Mouse (Mus musculus) CH12.LX (cell line): ENCODE measurements around the gene Macrod2. TPM values are rescaled to one million over a fixed set of nuclear protein-coding genes. Genes with fewer than 3 reads are reported as not detected.

ENCODE experiments used
- DNase-seq: peaks from one replicate; pipeline ENCODE4 v3.0.0-alpha.2; 2013; ENCODE audit errors: extremely low read depth
- H3K27ac ChIP-seq: 2 replicates; pipeline ENCODE4 v1.5.1; 2012; ENCODE audit warnings: low read depth, mild to moderate bottlenecking, control low read depth, moderate library complexity; ENCODE audit not compliant: insufficient read depth
- H3K27me3 ChIP-seq: replicated peaks from 2 replicates; pipeline ENCODE3; 2012; ENCODE audit warnings: inconsistent platforms
- H3K36me3 ChIP-seq, 2 experiments: replicated peaks in 1 of 2; 2 replicates each; pipeline versions ENCODE3 to v1.6.1; 2012; ENCODE audit warnings: inconsistent platforms in 1 of 2, low read length in 1 of 2, mild to moderate bottlenecking in 1 of 2, mixed read lengths in 1 of 2, moderate library complexity in 1 of 2; ENCODE audit not compliant: control insufficient read depth in 1 of 2, insufficient read depth in 1 of 2
- H3K4me1 ChIP-seq, 2 experiments: 2 replicates each; pipeline ENCODE4 v1.6.1; 2012; ENCODE audit warnings: inconsistent platforms in 1 of 2, moderate library complexity in 1 of 2; ENCODE audit not compliant: insufficient read depth in 2 of 2, control insufficient read depth in 1 of 2
- H3K4me2 ChIP-seq: 2 replicates; pipeline ENCODE4 v1.6.1; 2012; ENCODE audit warnings: low read depth, mild to moderate bottlenecking, control low read depth; ENCODE audit not compliant: poor library complexity, insufficient read depth, severe bottlenecking
- H3K4me3 ChIP-seq, 3 experiments: fragments of 150-350 bp in 1 of 3; sonication (generic) in 1 of 3; replicated peaks in 1 of 3; 2 replicates each; pipeline versions ENCODE3 to v1.5.1; 2011 to 2012; ENCODE audit warnings: low read depth in 2 of 3, low read length in 2 of 3, mild to moderate bottlenecking in 2 of 3, moderate library complexity in 2 of 3, control low read depth in 1 of 3, improper control_type of control experiment in 1 of 3, inconsistent platforms in 1 of 3, mixed read lengths in 1 of 3; ENCODE audit not compliant: poor library complexity in 1 of 3
- H3K79me2 ChIP-seq: replicated peaks from 2 replicates; pipeline ENCODE4 v1.6.1; 2012; ENCODE audit warnings: mild to moderate bottlenecking, moderate library complexity; ENCODE audit not compliant: control insufficient read depth, poor library complexity, insufficient read depth, severe bottlenecking; ENCODE audit errors: extremely low read depth
- H3K9ac ChIP-seq: 2 replicates; pipeline ENCODE4 v1.6.1; 2012; ENCODE audit warnings: low read depth, mild to moderate bottlenecking, control low read depth, moderate library complexity; ENCODE audit not compliant: insufficient read depth
- H3K9me3 ChIP-seq: replicated peaks from 2 replicates; pipeline ENCODE3; 2012; ENCODE audit warnings: low read length, inconsistent platforms, mixed read lengths
- CHD2 ChIP-seq: IDR thresholded peaks from 2 replicates; pipeline ENCODE4 v1.6.1; 2011; ENCODE audit warnings: low read length, improper control_type of control experiment
- CTCF ChIP-seq, 2 experiments: IDR thresholded peaks in 1 of 2; conservative IDR thresholded peaks in 1 of 2; 2 replicates each; pipeline ENCODE4 v1.5.1; 2011 to 2012; ENCODE audit warnings: low read depth in 2 of 2, low read length in 2 of 2, improper control_type of control experiment in 1 of 2, inconsistent platforms in 1 of 2, mild to moderate bottlenecking in 1 of 2, moderate library complexity in 1 of 2
- E2F4 ChIP-seq: IDR thresholded peaks from 2 replicates; pipeline ENCODE4 v1.6.1; 2011; ENCODE audit warnings: low read depth, low read length, improper control_type of control experiment; ENCODE audit not compliant: insufficient replicate concordance
- ELF1 ChIP-seq: IDR thresholded peaks from 2 replicates; pipeline ENCODE4 v1.6.1; 2014; ENCODE audit warnings: low read depth, mild to moderate bottlenecking, inconsistent platforms, low read length, improper control_type of control experiment
- GABPA ChIP-seq: IDR thresholded peaks from 2 replicates; pipeline ENCODE4 v1.6.1; 2012; ENCODE audit warnings: low read depth, low read length, improper control_type of control experiment, inconsistent platforms; ENCODE audit not compliant: insufficient replicate concordance
- IRF4 ChIP-seq: IDR thresholded peaks from 2 replicates; pipeline ENCODE4 v1.6.1; 2014; ENCODE audit warnings: low read depth, mild to moderate bottlenecking, inconsistent platforms, low read length, improper control_type of control experiment
- JUN ChIP-seq: IDR thresholded peaks from 2 replicates; pipeline ENCODE4 v1.6.1; 2011; ENCODE audit warnings: low read depth, mild to moderate bottlenecking, low read length, improper control_type of control experiment, moderate library complexity; ENCODE audit not compliant: insufficient read depth
- JUND ChIP-seq: conservative IDR thresholded peaks from 2 replicates; pipeline ENCODE4 v1.6.1; 2011; ENCODE audit warnings: low read depth, low read length, improper control_type of control experiment
- KAT2A ChIP-seq: IDR thresholded peaks from 2 replicates; pipeline ENCODE4 v1.6.1; 2012; ENCODE audit warnings: low read length, improper control_type of control experiment, inconsistent platforms; ENCODE audit not compliant: insufficient replicate concordance
- MAFK ChIP-seq: IDR thresholded peaks from 2 replicates; pipeline ENCODE4 v1.6.1; 2011; ENCODE audit warnings: low read length, improper control_type of control experiment; ENCODE audit not compliant: insufficient replicate concordance
- MAZ ChIP-seq: IDR thresholded peaks from 2 replicates; pipeline ENCODE4 v1.6.1; 2012; ENCODE audit warnings: low read depth, mild to moderate bottlenecking, inconsistent platforms, low read length, improper control_type of control experiment, moderate library complexity
- MXI1 ChIP-seq: IDR thresholded peaks from 2 replicates; pipeline ENCODE4 v1.6.1; 2011; ENCODE audit warnings: mild to moderate bottlenecking, low read depth, low read length, improper control_type of control experiment
- NRF1 ChIP-seq: IDR thresholded peaks from 2 replicates; pipeline ENCODE4 v1.6.1; 2014; ENCODE audit warnings: low read depth, mild to moderate bottlenecking, inconsistent platforms, low read length, improper control_type of control experiment, moderate library complexity
- POLR2A ChIP-seq: IDR thresholded peaks from 2 replicates; pipeline ENCODE4 v1.6.1; 2011; ENCODE audit warnings: low read depth, mild to moderate bottlenecking, improper control_type of control experiment, low read length
- POLR2AphosphoS2 ChIP-seq: IDR thresholded peaks from 2 replicates; pipeline ENCODE4 v1.6.1; 2011; ENCODE audit warnings: low read depth, low read length, improper control_type of control experiment
- TBP ChIP-seq: conservative IDR thresholded peaks from 2 replicates; pipeline ENCODE4 v1.6.1; 2011; ENCODE audit warnings: low read depth, low read length, improper control_type of control experiment
- UBTF ChIP-seq: IDR thresholded peaks from 2 replicates; pipeline ENCODE4 v1.6.1; 2012; ENCODE audit warnings: low read depth, mild to moderate bottlenecking, inconsistent platforms, low read length, improper control_type of control experiment, moderate library complexity
- USF1 ChIP-seq: IDR thresholded peaks from 2 replicates; pipeline ENCODE4 v1.6.1; 2014; ENCODE audit warnings: low read depth, mild to moderate bottlenecking, inconsistent platforms, low read length, improper control_type of control experiment
- USF2 ChIP-seq: conservative IDR thresholded peaks from 2 replicates; pipeline ENCODE4 v1.6.1; 2011; ENCODE audit warnings: low read depth, low read length, improper control_type of control experiment
- ZC3H11A ChIP-seq: IDR thresholded peaks from 2 replicates; pipeline ENCODE4 v1.6.1; 2012; ENCODE audit warnings: low read depth, mild to moderate bottlenecking, inconsistent platforms, low read length, improper control_type of control experiment
- ZKSCAN1 ChIP-seq: IDR thresholded peaks from 2 replicates; pipeline ENCODE4 v1.6.1; 2012; ENCODE audit warnings: low read depth, inconsistent platforms, low read length, improper control_type of control experiment, borderline replicate concordance
- ZNF384 ChIP-seq: IDR thresholded peaks from 2 replicates; pipeline ENCODE4 v1.6.1; 2012; ENCODE audit warnings: low read depth, low read length, improper control_type of control experiment, inconsistent platforms
- dilution Hi-C: fragments of 300-500 bp; cut with MboI; formaldehyde crosslinking; loops from 2 replicates; pipeline ENCODE4 v1.14.3; 2020; ENCODE audit warnings: low sequenced_read_pairs; ENCODE audit not compliant: extremely low pct_unique_long_range_greater_than_20kb, extremely low pct_ligation_motif_present
- in situ Hi-C: fragments of 300-500 bp; cut with MboI; formaldehyde crosslinking; loops from 3 replicates; pipeline ENCODE4 v1.14.3; 2019; ENCODE audit warnings: low sequenced_read_pairs, low pct_ligation_motif_present, low pct_unique_long_range_greater_than_20kb, mixed read lengths
- polyA plus RNA-seq: library from polyadenylated mRNA; unstranded; fragments of >175 nt; gene quantifications from 2 replicates; pipeline ENCODE4 v1.2.1, GENCODE M21; 2012; ENCODE audit warnings: low read depth; ENCODE audit not compliant: insufficient read length
- total RNA-seq, 2 experiments: library from RNA; depleted of rRNA; stranded (reverse); fragments of 300-350 nt in 1 of 2; fragments of >200 nt in 1 of 2; gene quantifications; 2 replicates each; pipeline ENCODE4 v1.2.3; 2012 to 2014

The Macrod2 gene
- total and polyA plus RNA-seq, 3 experiments, result not detected

DNA sequence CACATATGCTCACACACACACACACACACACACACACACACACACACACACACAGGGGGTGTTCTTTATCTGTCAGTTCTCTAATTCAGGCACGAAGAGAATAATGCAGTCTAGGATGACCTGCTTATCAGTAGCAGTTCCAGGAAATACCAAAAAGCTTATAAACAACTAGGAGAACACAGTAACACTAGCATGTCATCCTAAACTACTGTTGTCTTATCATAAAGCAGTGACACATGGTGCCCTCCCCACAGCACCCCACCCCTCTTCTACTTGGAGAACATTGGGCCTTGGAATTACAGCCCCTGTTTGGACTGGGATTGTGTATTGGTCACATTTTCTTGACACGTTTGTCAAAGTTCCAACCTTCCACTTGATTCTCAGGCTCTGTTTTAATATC is 1494.4 kb downstream of the Macrod2 start:
- Histone ChIP-seq H3K36me3 (no peaks in the 10 kb centered on the region), H3K4me2 (no peak overlapping the region), H3K27ac (no peak overlapping the region), H3K4me3 (no peak overlapping the region), H3K9me3 (peaks cover 47% of the 10 kb centered on the region), H3K27me3 (no peaks in the 10 kb centered on the region), H3K4me1 (no peaks in the 10 kb centered on the region), H3K9ac (no peak overlapping the region), H3K79me2 (no peaks in the 10 kb centered on the region)
- dilution Hi-C loops (no loop called here), in situ Hi-C loops (no loop called here)
- DNase-seq, result no peak
- TF ChIP-seq IRF4 (no peak), USF1 (no peak)

DNA sequence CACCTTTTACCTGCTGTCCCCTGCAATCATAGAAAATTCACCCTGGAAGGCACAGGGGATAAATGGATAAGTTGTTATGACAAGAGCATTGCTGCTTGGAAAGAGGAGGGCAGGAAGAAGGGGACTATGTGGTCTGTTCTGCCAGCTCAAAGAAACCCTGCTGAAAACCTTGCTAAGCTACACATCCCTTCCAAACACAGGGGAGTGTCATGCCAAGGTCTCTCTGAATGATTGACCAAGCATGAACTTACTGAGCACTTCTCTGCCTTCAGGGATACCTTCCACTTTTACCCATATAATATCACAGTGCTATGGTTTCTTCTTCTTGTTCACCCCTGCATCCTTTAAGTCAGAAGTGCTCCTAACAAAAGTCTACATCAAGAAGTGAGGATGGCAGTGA is 1502.8 kb downstream of the Macrod2 start:
- Histone ChIP-seq H3K36me3 (no peaks in the 10 kb centered on the region), H3K79me2 (no peaks in the 10 kb centered on the region), H3K4me1 (no peaks in the 10 kb centered on the region), H3K4me2 (no peak overlapping the region), H3K4me3 (no peak overlapping the region), H3K27ac (no peak overlapping the region), H3K27me3 (no peaks in the 10 kb centered on the region), H3K9me3 (peaks cover 24% of the 10 kb centered on the region), H3K9ac (no peak overlapping the region)
- TF ChIP-seq MXI1, result no peak
- no peak for TF ChIP-seq E2F4
- TF ChIP-seq ZNF384, result no peak
- no peak for TF ChIP-seq JUN
- dilution Hi-C loops, result no loop called here
- DNase-seq, result no peak
- in situ Hi-C loops, result no loop called here

GRCm38 (mm10) chr2:141911831-141912447 is 1516.8 kb downstream of the Macrod2 start:
- in situ Hi-C loops (no loop called here), dilution Hi-C loops (no loop called here)
- no peak for DNase-seq
- Histone ChIP-seq H3K36me3 (no peaks in the 10 kb centered on the region), H3K4me3 (no peak overlapping the region), H3K27me3 (no peaks in the 10 kb centered on the region), H3K9me3 (peaks cover 49% of the 10 kb centered on the region), H3K9ac (no peak overlapping the region), H3K27ac (no peak overlapping the region), H3K4me1 (no peaks in the 10 kb centered on the region), H3K4me2 (no peak overlapping the region), H3K79me2 (no peaks in the 10 kb centered on the region)
- TF ChIP-seq USF2 (no peak), KAT2A (no peak), MAZ (no peak), ZC3H11A (no peak), UBTF (no peak), ELF1 (no peak), GABPA (no peak), MAFK (no peak), JUND (no peak), CTCF (conservative IDR thresholded peaks at IDR 0.05 in 1 of 2, IDR thresholded peaks at IDR 0.05 in 1 of 2; ENCODE audit: low read depth in 2 of 2, low read length in 2 of 2) (no peak), CHD2 (no peak), ZKSCAN1 (no peak), POLR2A (no peak), POLR2AphosphoS2 (no peak), TBP (no peak), NRF1 (no peak)
